Mouse (Mus musculus): ENCODE measurements at regions not wholly inside any gene's neighbourhood (a gene's known extent, or its start where the extent isn't known, plus 50 kb on each side); places are given as distances from the start of the nearest gene placed in this dataset.

DNA sequence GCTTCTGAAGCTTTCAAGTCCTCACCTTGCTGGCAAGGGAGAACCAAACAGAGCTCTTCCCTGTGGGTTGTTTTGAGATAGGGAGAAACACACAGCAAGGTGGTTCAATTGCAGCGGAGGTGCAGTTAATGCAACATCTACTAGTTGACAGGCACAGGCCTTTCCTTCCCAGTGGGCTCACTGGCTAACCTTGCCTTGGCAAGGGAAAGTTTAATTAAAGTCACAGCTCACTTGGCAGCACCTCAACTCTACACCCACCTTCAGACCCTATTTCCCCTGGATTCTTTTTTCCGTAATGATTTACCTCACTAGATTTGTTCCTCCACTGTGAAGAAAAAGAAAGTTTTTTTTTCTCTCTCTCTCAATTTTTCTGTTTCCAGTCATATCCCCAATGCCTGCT lies 314.5 kb downstream of the Tlr4 start:
- Histone ChIP-seq H3K4me3 (ENCODE audit: low read depth, low read length) (no peak overlapping the region), H3K27me3 (ENCODE audit: control insufficient read depth, insufficient read depth, low read length) (no peaks in the 10 kb centered on the region), H3K9ac (replicated peaks; ENCODE audit: low read length) (no peak overlapping the region), H3K4me1 (ENCODE audit: control insufficient read depth, insufficient read depth, low read length) (no peaks in the 10 kb centered on the region), H3K4me2 (ENCODE audit: low read depth, low read length) (no peak overlapping the region), H3K36me3 (replicated peaks; ENCODE audit: control insufficient read depth, insufficient read depth, low read depth, low read length) (no peaks in the 10 kb centered on the region), H3K9me3 (replicated peaks; ENCODE audit: control insufficient read depth, low read length) (no peaks in the 10 kb centered on the region), H3K27ac (replicated peaks; ENCODE audit: low read depth, low read length) (no peak overlapping the region)
- no peak for DNase-seq (ENCODE audit: low spot score)
- WGBS = 94% methylated on average over 2 of the region's 2 CpGs
- ATAC-seq (replicated peaks; ENCODE audit: insufficient number of reproducible peaks, low FRiP score, low TSS enrichment, low read depth) = no peak

DNA sequence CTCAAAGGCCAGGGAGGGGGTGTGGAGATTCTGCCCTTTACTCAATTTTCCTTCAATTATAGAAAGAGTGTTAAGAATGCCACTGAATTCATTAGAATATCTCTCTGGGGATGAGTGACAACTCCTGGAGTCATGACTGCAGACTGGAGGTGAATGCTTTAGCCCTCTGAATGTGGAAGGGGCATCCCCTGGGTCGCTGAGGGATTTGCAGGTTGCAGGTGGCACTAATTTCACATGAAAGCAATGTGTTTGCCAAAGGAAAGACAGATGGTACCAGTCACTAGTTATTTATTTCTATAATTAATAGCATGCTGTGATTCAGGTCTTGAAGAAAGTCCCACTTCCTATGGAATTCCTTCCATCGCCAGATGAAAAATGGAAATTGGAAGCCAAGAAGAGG lies 321.1 kb downstream of the Tlr4 start:
- Histone ChIP-seq H3K27ac (replicated peaks; ENCODE audit: low read depth, low read length) (no peak overlapping the region), H3K4me2 (ENCODE audit: low read depth, low read length) (no peak overlapping the region), H3K36me3 (replicated peaks; ENCODE audit: control insufficient read depth, insufficient read depth, low read depth, low read length) (no peaks in the 10 kb centered on the region), H3K27me3 (ENCODE audit: control insufficient read depth, insufficient read depth, low read length) (no peaks in the 10 kb centered on the region), H3K9me3 (replicated peaks; ENCODE audit: control insufficient read depth, low read length) (no peaks in the 10 kb centered on the region), H3K4me1 (ENCODE audit: control insufficient read depth, insufficient read depth, low read length) (no peaks in the 10 kb centered on the region), H3K4me3 (ENCODE audit: low read depth, low read length) (no peak overlapping the region), H3K9ac (replicated peaks; ENCODE audit: low read length) (no peak overlapping the region)
- DNase-seq (ENCODE audit: low spot score) (peak; percentile 16), ATAC-seq (replicated peaks; ENCODE audit: insufficient number of reproducible peaks, low FRiP score, low TSS enrichment, low read depth) (no peak)
- 46% methylated on average over 2 of the region's 2 CpGs for WGBS

DNA sequence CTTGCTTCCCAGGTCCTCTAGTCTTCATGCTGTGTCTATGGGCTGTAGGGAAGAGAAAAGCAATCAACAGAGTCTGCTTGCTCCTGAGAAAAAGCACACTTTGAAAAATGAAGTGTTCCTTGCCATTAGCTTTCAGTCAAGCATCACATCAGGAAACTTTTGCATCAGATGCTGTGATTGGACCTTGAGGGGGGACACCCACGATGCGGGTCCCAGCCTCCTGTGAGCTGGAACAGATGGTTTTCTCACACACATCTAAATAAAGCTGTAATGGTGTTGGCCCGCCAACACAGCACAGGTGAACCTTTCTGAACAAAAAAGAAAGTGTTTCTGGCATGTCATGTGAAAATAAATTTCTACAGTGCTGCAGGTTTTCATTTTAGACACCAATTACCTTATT lies 335.3 kb downstream of the Tlr4 start:
- DNase-seq (ENCODE audit: low spot score) = no peak
- no peaks in the 10 kb centered on the region for H3K4me1 ChIP-seq (ENCODE audit: control insufficient read depth, insufficient read depth, low read length)
- no peaks in the 10 kb centered on the region for H3K9me3 ChIP-seq (replicated peaks; ENCODE audit: control insufficient read depth, low read length)
- no peaks in the 10 kb centered on the region for H3K27me3 ChIP-seq (ENCODE audit: control insufficient read depth, insufficient read depth, low read length)
- no peak overlapping the region for H3K9ac ChIP-seq (replicated peaks; ENCODE audit: low read length)
- 83% methylated on average over 3 of the region's 3 CpGs for WGBS
- no peak overlapping the region for H3K4me3 ChIP-seq (ENCODE audit: low read depth, low read length)
- H3K36me3 ChIP-seq (replicated peaks; ENCODE audit: control insufficient read depth, insufficient read depth, low read depth, low read length) = no peaks in the 10 kb centered on the region
- ATAC-seq (replicated peaks; ENCODE audit: insufficient number of reproducible peaks, low FRiP score, low TSS enrichment, low read depth) = no peak
- no peak overlapping the region for H3K27ac ChIP-seq (replicated peaks; ENCODE audit: low read depth, low read length)
- H3K4me2 ChIP-seq (ENCODE audit: low read depth, low read length) = no peak overlapping the region

DNA sequence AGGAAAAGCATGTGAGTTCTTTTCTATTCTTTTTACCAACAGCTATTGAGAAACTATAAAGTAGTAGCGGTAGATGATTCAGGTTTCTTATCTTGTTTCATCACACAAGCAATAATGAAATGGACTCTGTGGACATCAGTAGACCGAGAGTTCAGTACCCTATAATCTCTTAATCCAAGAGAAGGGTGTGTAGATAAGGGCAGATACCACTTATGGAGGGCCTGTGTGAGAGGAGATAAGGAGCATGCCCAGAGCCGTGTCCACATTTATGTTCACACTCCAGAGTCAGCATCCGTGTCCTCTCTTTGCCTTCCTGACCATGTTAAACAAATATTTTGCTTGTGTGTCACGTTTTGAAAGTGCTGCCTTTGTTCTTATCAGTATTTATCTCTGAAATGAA lies 340.3 kb downstream of the Tlr4 start:
- no peak for DNase-seq (ENCODE audit: low spot score)
- H3K4me2 ChIP-seq (ENCODE audit: low read depth, low read length) = no peak overlapping the region
- no peaks in the 10 kb centered on the region for H3K9me3 ChIP-seq (replicated peaks; ENCODE audit: control insufficient read depth, low read length)
- no peak for ATAC-seq (replicated peaks; ENCODE audit: insufficient number of reproducible peaks, low FRiP score, low TSS enrichment, low read depth)
- H3K27ac ChIP-seq (replicated peaks; ENCODE audit: low read depth, low read length) = no peak overlapping the region
- no peak overlapping the region for H3K9ac ChIP-seq (replicated peaks; ENCODE audit: low read length)
- H3K27me3 ChIP-seq (ENCODE audit: control insufficient read depth, insufficient read depth, low read length) = no peaks in the 10 kb centered on the region
- H3K36me3 ChIP-seq (replicated peaks; ENCODE audit: control insufficient read depth, insufficient read depth, low read depth, low read length) = no peaks in the 10 kb centered on the region
- H3K4me1 ChIP-seq (ENCODE audit: control insufficient read depth, insufficient read depth, low read length) = no peaks in the 10 kb centered on the region
- no peak overlapping the region for H3K4me3 ChIP-seq (ENCODE audit: low read depth, low read length)
- 70% methylated on average over 5 of the region's 5 CpGs for WGBS

DNA sequence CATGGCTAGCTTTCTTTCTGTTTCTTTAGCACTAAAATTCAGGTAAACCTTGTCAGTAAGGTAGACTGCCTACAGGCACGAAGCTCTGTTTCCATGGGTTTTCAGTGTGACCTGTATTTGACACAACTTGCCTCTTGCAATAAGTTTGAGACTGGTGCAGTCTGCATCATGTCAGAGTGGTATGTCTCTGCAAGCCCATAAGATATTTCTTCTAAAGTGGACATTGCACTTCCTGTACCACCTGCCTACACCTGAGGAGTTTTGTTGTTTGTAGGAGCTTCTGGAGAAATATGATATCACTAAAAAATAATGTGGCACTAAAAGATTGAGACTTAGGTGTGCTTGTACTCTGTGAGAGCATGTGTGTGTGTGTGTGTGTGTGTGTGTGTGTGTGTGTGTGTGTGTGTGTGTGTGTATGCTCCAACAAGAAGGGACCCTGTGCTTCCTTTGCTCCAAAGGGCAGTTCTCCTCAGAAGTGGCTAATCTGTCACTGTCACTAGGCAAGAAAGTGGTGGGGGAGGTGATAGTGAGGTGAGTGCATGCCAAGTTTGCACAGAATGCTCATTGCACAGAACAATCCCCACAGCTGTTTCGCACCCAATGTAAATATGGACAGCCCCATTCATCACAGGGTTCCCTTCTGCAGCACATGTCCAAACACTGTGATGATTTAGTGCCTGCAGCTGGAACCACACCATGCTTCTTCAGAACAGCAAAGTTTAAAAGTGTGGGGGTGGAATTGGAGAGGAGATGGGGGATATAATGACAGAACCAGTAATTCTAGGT lies 360.5 kb downstream of the Tlr4 start:
- H3K4me3 ChIP-seq (ENCODE audit: low read depth, low read length) = no peak overlapping the region
- no peak overlapping the region for H3K27ac ChIP-seq (replicated peaks; ENCODE audit: low read depth, low read length)
- WGBS = 69% methylated on average over 2 of the region's 2 CpGs
- no peaks in the 10 kb centered on the region for H3K4me1 ChIP-seq (ENCODE audit: control insufficient read depth, insufficient read depth, low read length)
- ATAC-seq (replicated peaks; ENCODE audit: insufficient number of reproducible peaks, low FRiP score, low TSS enrichment, low read depth) = no peak; the same call in 1 of the 2 replicates
- no peak for DNase-seq (ENCODE audit: low spot score)
- no peak overlapping the region for H3K4me2 ChIP-seq (ENCODE audit: low read depth, low read length)
- no peak overlapping the region for H3K9ac ChIP-seq (replicated peaks; ENCODE audit: low read length)
- no peaks in the 10 kb centered on the region for H3K27me3 ChIP-seq (ENCODE audit: control insufficient read depth, insufficient read depth, low read length)
- no peaks in the 10 kb centered on the region for H3K9me3 ChIP-seq (replicated peaks; ENCODE audit: control insufficient read depth, low read length)
- H3K36me3 ChIP-seq (replicated peaks; ENCODE audit: control insufficient read depth, insufficient read depth, low read depth, low read length) = no peaks in the 10 kb centered on the region

DNA sequence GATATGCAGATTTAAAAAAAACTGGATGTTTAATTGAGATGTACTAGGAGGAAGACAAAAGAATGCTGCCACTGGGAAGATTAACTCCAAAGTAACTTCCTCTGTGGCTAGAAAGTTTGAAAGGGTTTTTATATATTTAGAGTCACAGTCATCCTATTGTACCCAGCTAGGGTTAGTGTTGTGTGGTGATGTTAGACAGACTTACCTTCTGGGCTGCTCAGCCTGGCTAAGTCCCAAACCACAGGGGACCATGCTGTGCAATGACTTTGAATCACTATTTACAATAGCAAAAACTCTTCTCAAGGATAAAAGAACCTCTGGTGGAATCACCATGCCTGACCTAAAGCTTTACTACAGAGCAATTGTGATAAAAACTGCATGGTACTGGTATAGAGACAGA lies 363.2 kb downstream of the Tlr4 start:
- no peak overlapping the region for H3K9ac ChIP-seq (replicated peaks; ENCODE audit: low read length)
- H3K4me1 ChIP-seq (ENCODE audit: control insufficient read depth, insufficient read depth, low read length) = no peaks in the 10 kb centered on the region
- H3K27me3 ChIP-seq (ENCODE audit: control insufficient read depth, insufficient read depth, low read length) = no peaks in the 10 kb centered on the region
- DNase-seq (ENCODE audit: low spot score) (no peak), ATAC-seq (replicated peaks; ENCODE audit: insufficient number of reproducible peaks, low FRiP score, low TSS enrichment, low read depth) (no peak)
- H3K4me3 ChIP-seq (ENCODE audit: low read depth, low read length) = no peak overlapping the region
- H3K36me3 ChIP-seq (replicated peaks; ENCODE audit: control insufficient read depth, insufficient read depth, low read depth, low read length) = no peaks in the 10 kb centered on the region
- no peak overlapping the region for H3K4me2 ChIP-seq (ENCODE audit: low read depth, low read length)
- no peak overlapping the region for H3K27ac ChIP-seq (replicated peaks; ENCODE audit: low read depth, low read length)
- no peaks in the 10 kb centered on the region for H3K9me3 ChIP-seq (replicated peaks; ENCODE audit: control insufficient read depth, low read length)

DNA sequence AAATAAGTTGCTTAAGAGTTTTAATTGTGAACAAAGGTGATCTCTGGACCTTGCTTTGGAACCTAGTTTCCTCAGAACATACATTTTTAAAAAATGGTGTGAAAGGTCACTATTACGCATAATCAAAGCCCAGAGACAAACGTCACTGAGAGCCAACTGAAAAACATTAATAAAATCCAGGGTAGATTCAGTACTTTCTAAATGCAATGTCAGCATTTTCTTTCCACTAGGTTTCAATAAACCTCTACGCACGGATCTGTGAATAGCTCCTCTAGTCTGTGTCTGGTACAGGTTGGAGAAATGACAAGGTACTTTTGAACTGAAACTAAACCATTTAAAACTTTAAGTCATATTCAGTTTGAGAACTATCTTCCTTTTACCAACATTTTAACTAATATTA lies 367.0 kb downstream of the Tlr4 start:
- Histone ChIP-seq H3K4me1 (ENCODE audit: control insufficient read depth, insufficient read depth, low read length) (no peaks in the 10 kb centered on the region), H3K27me3 (ENCODE audit: control insufficient read depth, insufficient read depth, low read length) (no peaks in the 10 kb centered on the region), H3K27ac (replicated peaks; ENCODE audit: low read depth, low read length) (no peak overlapping the region), H3K9ac (replicated peaks; ENCODE audit: low read length) (no peak overlapping the region), H3K9me3 (replicated peaks; ENCODE audit: control insufficient read depth, low read length) (no peaks in the 10 kb centered on the region), H3K36me3 (replicated peaks; ENCODE audit: control insufficient read depth, insufficient read depth, low read depth, low read length) (no peaks in the 10 kb centered on the region), H3K4me3 (ENCODE audit: low read depth, low read length) (no peak overlapping the region), H3K4me2 (ENCODE audit: low read depth, low read length) (no peak overlapping the region)
- ATAC-seq (replicated peaks; ENCODE audit: insufficient number of reproducible peaks, low FRiP score, low TSS enrichment, low read depth) = no peak
- whole genome bisulfite sequencing = 67% methylated on average over 4 of the region's 4 CpGs
- DNase-seq (ENCODE audit: low spot score) = no peak

DNA sequence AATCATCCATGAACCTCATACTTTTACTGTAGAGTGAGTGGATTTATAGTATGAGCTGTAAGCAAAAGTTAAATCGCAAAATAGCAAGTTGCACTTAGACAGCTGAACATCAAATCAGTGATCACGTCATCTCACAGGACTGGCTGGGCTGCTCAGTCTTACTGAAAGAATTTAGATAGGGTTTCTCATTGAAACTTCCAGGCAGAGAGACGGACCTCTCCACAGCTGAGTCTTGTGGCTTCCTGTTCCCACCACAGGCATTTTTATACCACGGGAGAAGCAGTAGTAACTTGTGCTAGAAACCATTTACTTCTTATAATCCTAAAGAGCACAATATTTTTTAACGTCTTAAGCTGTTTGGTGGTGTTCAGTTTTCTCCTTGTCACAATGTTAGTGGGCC lies 369.5 kb downstream of the Tlr4 start:
- ATAC-seq (replicated peaks; ENCODE audit: insufficient number of reproducible peaks, low FRiP score, low TSS enrichment, low read depth) (no peak), DNase-seq (ENCODE audit: low spot score) (no peak)
- Histone ChIP-seq H3K4me1 (ENCODE audit: control insufficient read depth, insufficient read depth, low read length) (no peaks in the 10 kb centered on the region), H3K9me3 (replicated peaks; ENCODE audit: control insufficient read depth, low read length) (no peaks in the 10 kb centered on the region), H3K4me2 (ENCODE audit: low read depth, low read length) (no peak overlapping the region), H3K27me3 (ENCODE audit: control insufficient read depth, insufficient read depth, low read length) (no peaks in the 10 kb centered on the region), H3K4me3 (ENCODE audit: low read depth, low read length) (no peak overlapping the region), H3K9ac (replicated peaks; ENCODE audit: low read length) (no peak overlapping the region), H3K27ac (replicated peaks; ENCODE audit: low read depth, low read length) (no peak overlapping the region), H3K36me3 (replicated peaks; ENCODE audit: control insufficient read depth, insufficient read depth, low read depth, low read length) (no peaks in the 10 kb centered on the region)
- 91% methylated on average over 5 of the region's 5 CpGs for WGBS
